Mouse (Mus musculus): ENCODE measurements at regions not wholly inside any gene's neighbourhood (a gene's known extent, or its start where the extent isn't known, plus 50 kb on each side); places are given as distances from the start of the nearest gene placed in this dataset.

DNA sequence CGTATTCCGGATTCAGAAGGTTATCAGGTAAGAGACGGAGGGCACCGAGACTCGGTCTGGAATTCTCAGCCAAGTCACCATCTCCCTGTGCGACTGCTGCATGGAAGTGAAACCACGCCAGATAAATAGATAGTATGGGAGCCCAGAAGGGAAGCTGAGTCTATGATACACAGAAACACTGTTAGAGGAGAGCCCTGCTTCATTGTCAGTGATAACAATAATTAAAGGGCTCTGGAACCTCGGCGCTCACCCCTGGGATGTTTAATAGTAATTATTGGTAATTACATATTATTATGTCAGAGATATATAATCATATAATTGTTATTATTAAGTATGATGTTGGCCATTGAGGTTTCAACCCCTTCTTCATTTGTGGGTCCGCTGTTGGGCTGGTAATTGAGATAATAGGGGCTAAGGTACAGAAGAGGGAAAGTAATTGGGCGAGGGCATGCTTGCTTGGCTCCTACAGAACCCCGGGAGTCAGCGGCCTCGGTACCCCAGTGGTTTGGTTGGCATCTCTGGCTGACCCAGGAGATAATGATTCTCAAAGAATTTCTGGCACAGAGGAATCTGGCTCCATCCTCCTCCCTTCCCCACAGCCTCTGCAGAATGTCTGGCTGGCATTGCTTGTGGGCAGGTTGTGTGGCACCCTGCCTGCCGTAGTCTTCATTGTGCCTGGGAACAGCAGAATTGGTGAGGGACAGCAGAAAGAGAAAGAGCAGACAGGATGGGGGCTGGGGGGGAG lies 354.7 kb downstream of the Cog6 start:
- H3K4me1 ChIP-seq (ENCODE audit: insufficient read depth), result no peaks in the 10 kb centered on the region
- no peak overlapping the region for H3K9ac ChIP-seq (replicated peaks)
- ATAC-seq, result no peak
- no peak overlapping the region for H3K4me3 ChIP-seq (ENCODE audit: low read depth, low read length)
- no peaks in the 10 kb centered on the region for H3K9me3 ChIP-seq (ENCODE audit: low read length)
- H3K36me3 ChIP-seq (replicated peaks; ENCODE audit: insufficient read depth, low read length), result no peaks in the 10 kb centered on the region
- no peak overlapping the region for H3K27ac ChIP-seq (ENCODE audit: low read depth)
- no peak overlapping the region for H3K4me2 ChIP-seq (ENCODE audit: low read depth, low read length)
- no peak for DNase-seq
- no peak for TF ChIP-seq EP300 (IDR thresholded peaks at IDR 0.05; ENCODE audit: low read depth)
- TF ChIP-seq CTCF (IDR thresholded peaks at IDR 0.05; ENCODE audit: low read depth), result no peak
- 80% methylated on average over 15 of the region's 15 CpGs for WGBS (ENCODE audit: insufficient replicate concordance)
- H3K27me3 ChIP-seq (ENCODE audit: insufficient read depth, low read length), result no peaks in the 10 kb centered on the region

DNA sequence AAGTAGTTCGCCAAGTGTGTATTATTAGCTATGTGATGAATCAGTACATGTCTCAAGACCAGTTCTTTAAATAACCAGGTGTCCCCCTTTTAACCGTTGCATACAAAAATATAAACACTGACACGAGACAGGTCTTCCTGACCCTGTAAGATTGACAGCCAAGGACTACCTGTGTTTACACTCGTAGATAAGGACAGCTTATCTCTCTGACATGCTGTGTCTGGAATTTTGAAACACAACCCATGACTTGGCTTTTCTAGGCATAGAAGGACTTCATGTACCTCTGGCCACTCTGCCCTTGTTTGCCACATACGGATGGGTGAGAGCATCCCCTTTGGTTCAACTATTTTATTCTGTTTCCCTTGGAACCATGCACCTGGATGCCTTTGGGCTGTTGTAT lies 364.0 kb downstream of the Cog6 start:
- Histone ChIP-seq H3K9me3 (ENCODE audit: low read length) (no peaks in the 10 kb centered on the region), H3K4me2 (ENCODE audit: low read depth, low read length) (no peak overlapping the region), H3K27me3 (ENCODE audit: insufficient read depth, low read length) (no peaks in the 10 kb centered on the region), H3K4me3 (ENCODE audit: low read depth, low read length) (no peak overlapping the region), H3K4me1 (ENCODE audit: insufficient read depth) (0 out of 2 replicates have a peak, but pooled peaks cover 3% of the 10 kb centered on the region), H3K36me3 (replicated peaks; ENCODE audit: insufficient read depth, low read length) (no peaks in the 10 kb centered on the region), H3K9ac (replicated peaks) (no peak overlapping the region), H3K27ac (ENCODE audit: low read depth) (peak overlapping the region; percentile 9)
- DNase-seq (peak; percentile 18), ATAC-seq (peak; percentile 93)
- 44% methylated on average over 5 of the region's 5 CpGs for WGBS (ENCODE audit: insufficient replicate concordance)
- TF ChIP-seq CTCF (IDR thresholded peaks at IDR 0.05; ENCODE audit: low read depth), result no peak
- TF ChIP-seq EP300 (IDR thresholded peaks at IDR 0.05; ENCODE audit: low read depth), result peak; percentile 93

DNA sequence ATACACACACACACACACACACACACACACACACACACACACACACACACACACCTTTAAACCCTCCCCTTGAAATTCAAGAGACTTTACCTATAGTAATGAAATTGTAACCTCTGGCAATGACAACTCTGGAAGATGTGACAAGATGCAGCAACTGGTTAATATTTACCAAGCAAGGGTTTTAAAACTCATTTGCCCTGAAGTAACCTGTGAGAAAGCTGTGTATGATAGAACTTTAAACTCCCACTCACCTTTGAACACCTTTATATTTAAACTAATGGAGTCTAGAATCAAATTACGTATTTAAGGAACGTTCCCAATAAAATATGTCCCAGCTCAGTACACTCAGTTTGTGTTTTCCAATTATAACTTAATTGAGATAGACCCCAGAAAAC lies 364.6 kb downstream of the Cog6 start:
- peak; percentile 13; the same call in 1 of the 2 replicates for TF ChIP-seq EP300 (IDR thresholded peaks at IDR 0.05; ENCODE audit: low read depth)
- TF ChIP-seq CTCF (IDR thresholded peaks at IDR 0.05; ENCODE audit: low read depth), result no peak
- H3K36me3 ChIP-seq (replicated peaks; ENCODE audit: insufficient read depth, low read length), result no peaks in the 10 kb centered on the region
- H3K27ac ChIP-seq (ENCODE audit: low read depth), result peak overlapping the region; percentile 9; the same call in 1 of the 2 replicates
- no peak for DNase-seq
- H3K4me2 ChIP-seq (ENCODE audit: low read depth, low read length), result peak overlapping the region; percentile 2; the same call in 1 of the 2 replicates
- no peaks in the 10 kb centered on the region for H3K9me3 ChIP-seq (ENCODE audit: low read length)
- no peak overlapping the region for H3K4me3 ChIP-seq (ENCODE audit: low read depth, low read length)
- 0 out of 2 replicates have a peak, but pooled peaks cover 3% of the 10 kb centered on the region for H3K4me1 ChIP-seq (ENCODE audit: insufficient read depth)
- H3K27me3 ChIP-seq (ENCODE audit: insufficient read depth, low read length), result no peaks in the 10 kb centered on the region
- no peak overlapping the region for H3K9ac ChIP-seq (replicated peaks)
- 60% methylated on average over 2 of the region's 2 CpGs for WGBS (ENCODE audit: insufficient replicate concordance)
- ATAC-seq, result peak; percentile 70

GRCm38 (mm10) chr3:52651862-52652475 lies 365.1 kb downstream of the Cog6 start:
- WGBS (ENCODE audit: insufficient replicate concordance), result 59% methylated on average over 7 of the region's 7 CpGs
- DNase-seq (no peak), ATAC-seq (no peak)
- Histone ChIP-seq H3K4me1 (ENCODE audit: insufficient read depth) (0 out of 2 replicates have a peak, but pooled peaks cover 3% of the 10 kb centered on the region), H3K27ac (ENCODE audit: low read depth) (peak overlapping the region; percentile 18; the same call in 1 of the 2 replicates), H3K27me3 (ENCODE audit: insufficient read depth, low read length) (no peaks in the 10 kb centered on the region), H3K4me2 (ENCODE audit: low read depth, low read length) (peak overlapping the region; percentile 2; the same call in 1 of the 2 replicates), H3K4me3 (ENCODE audit: low read depth, low read length) (no peak overlapping the region), H3K9ac (replicated peaks) (no peak overlapping the region), H3K36me3 (replicated peaks; ENCODE audit: insufficient read depth, low read length) (no peaks in the 10 kb centered on the region), H3K9me3 (ENCODE audit: low read length) (no peaks in the 10 kb centered on the region)
- TF ChIP-seq EP300 (IDR thresholded peaks at IDR 0.05; ENCODE audit: low read depth), result no peak
- TF ChIP-seq CTCF (IDR thresholded peaks at IDR 0.05; ENCODE audit: low read depth), result no peak

- Histone ChIP-seq H3K9me3 (ENCODE audit: low read length) (no peaks in the 10 kb centered on the region), H3K4me1 (ENCODE audit: insufficient read depth) (0 out of 2 replicates have a peak, but pooled peaks cover 3% of the 10 kb centered on the region), H3K4me2 (ENCODE audit: low read depth, low read length) (no peak overlapping the region), H3K9ac (replicated peaks) (no peak overlapping the region), H3K36me3 (replicated peaks; ENCODE audit: insufficient read depth, low read length) (no peaks in the 10 kb centered on the region), H3K27me3 (ENCODE audit: insufficient read depth, low read length) (no peaks in the 10 kb centered on the region), H3K4me3 (ENCODE audit: low read depth, low read length) (no peak overlapping the region), H3K27ac (ENCODE audit: low read depth) (no peak overlapping the region)
- no peak for DNase-seq
- TF ChIP-seq CTCF (IDR thresholded peaks at IDR 0.05; ENCODE audit: low read depth) (no peak), EP300 (IDR thresholded peaks at IDR 0.05; ENCODE audit: low read depth) (no peak)
- ATAC-seq, result no peak
- 78% methylated on average over 3 of the region's 3 CpGs for WGBS (ENCODE audit: insufficient replicate concordance)
Observed at GRCm38 (mm10) chr3:52650071-52650470, 367.0 kb downstream of the Cog6 start.

DNA sequence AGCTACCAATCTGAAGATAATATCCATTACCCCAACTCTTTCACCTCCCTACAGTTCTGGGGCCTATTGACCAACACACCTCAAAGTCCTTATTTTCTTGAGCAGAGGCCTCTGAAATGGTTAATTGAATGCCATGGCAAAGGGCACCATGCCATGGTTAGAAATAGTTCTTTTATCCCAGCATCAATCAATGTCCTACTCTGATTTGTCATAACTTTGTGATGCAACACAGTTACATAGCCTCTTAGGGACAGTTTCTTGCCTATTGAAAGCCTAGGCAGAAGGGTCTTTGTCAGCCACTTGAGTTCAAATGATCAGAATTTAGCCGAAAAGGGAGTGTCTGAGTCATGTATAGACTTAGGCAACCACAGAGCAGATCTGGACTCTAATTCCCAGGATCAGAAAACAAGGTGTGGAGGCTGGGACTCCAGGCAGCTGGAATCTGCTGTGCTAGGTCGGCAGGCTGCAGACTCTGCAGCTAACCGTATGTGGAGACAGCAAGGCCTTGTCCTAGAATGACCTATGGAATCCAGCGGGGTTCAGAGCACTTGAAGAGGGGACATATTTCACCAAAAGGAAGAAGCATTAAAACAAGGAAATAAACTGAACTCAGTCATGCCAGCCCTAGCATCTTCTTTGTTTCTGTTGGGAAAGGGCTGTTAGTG lies 368.1 kb downstream of the Cog6 start:
- WGBS (ENCODE audit: insufficient replicate concordance), result 67% methylated on average over 4 of the region's 4 CpGs
- H3K9me3 ChIP-seq (ENCODE audit: low read length), result no peaks in the 10 kb centered on the region
- no peak overlapping the region for H3K9ac ChIP-seq (replicated peaks)
- TF ChIP-seq EP300 (IDR thresholded peaks at IDR 0.05; ENCODE audit: low read depth), result peak; percentile 45; the same call in 1 of the 2 replicates
- no peak for TF ChIP-seq CTCF (IDR thresholded peaks at IDR 0.05; ENCODE audit: low read depth)
- no peak overlapping the region for H3K4me3 ChIP-seq (ENCODE audit: low read depth, low read length)
- H3K27ac ChIP-seq (ENCODE audit: low read depth), result no peak overlapping the region
- H3K4me1 ChIP-seq (ENCODE audit: insufficient read depth), result peaks cover 3% of the 10 kb centered on the region; the same call in 1 of the 2 replicates
- H3K4me2 ChIP-seq (ENCODE audit: low read depth, low read length), result no peak overlapping the region
- H3K36me3 ChIP-seq (replicated peaks; ENCODE audit: insufficient read depth, low read length), result no peaks in the 10 kb centered on the region
- no peak for DNase-seq
- no peaks in the 10 kb centered on the region for H3K27me3 ChIP-seq (ENCODE audit: insufficient read depth, low read length)
- peak; percentile 36; the same call in 1 of the 2 replicates for ATAC-seq

Measured in liver, postnatal 0 days (tissue).